Mouse (Mus musculus) adipocyte (in vitro differentiated cells): Measurements from ENCODE around the gene Mob3a.

Experiments used
- DNase-seq: peaks from one replicate; pipeline ENCODE4 v3.0.0-alpha.2; 2016; ENCODE audit warnings: low spot score

Mob3a gene

DNA sequence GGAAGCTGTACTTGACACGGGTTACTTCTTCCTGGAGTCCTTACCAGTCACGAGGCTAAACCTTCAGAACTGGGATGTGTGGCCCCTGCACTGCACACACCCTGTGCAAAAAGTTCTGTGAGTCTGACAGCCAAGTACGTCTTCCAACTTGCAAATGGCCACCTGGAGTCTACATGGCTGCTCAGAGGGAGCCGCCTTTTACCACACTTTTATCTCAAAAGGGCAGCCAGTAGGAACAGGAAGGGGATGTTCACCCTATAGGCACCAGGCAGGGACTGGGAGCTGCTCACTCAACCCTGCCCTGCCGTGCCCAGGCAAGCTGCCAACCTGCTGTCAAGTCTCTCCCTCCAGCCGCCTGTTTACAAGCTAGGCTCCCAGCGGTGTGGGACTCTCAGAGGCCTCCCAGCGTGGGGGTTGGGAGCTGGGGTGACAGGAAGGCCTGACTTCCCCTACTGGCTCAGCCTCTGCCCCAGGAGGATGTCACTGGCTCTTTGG lies 23.8 kb downstream of the Mob3a start, which contains the start of gene Mknk2:
Gene Mknk2, minus strand, starts transcription at position 171 of the 495 bp plus-strand sequence.
- peak; percentile 99 for DNase-seq

DNA sequence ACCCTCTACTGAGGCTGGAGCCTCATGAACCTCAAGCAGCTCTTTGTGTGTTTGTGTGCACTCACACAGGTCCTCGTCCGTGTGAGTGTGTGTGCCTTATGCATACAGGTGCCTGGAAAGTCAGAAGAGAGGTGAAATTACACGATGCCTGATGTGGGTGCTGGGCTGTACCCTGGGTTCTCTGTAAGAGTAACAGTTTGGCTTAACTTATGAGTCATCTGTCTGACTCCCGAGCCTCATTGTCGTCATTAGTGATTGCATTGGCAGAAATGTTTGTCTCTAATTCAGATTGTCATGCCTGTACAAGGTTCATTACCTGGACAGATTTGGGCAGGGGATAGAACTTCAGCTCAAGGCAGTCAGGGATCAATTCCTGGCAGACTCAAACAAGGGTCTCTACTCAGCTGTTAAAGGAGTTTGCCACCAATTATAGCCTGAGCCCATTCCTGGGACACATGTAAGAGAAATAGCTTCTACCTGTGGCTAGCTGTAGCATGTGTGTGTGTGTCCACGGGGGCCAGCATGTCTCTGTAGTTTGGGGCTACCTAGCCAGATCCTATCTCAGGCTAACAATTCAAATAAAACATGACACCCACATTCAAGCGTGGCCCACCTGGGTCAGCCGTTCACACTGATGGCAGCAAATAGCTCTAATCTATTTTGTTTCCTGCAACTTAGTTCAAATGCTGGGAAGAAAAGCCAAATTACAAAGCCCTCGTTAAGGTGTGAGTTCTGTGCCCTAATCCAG lies 24.5 kb downstream of the Mob3a start:
- peak; percentile 82 for DNase-seq

GRCm38 (mm10) chr10:80676198-80676928 lies 25.4 kb downstream of the Mob3a start:
- DNase-seq = peak; percentile 100

DNA sequence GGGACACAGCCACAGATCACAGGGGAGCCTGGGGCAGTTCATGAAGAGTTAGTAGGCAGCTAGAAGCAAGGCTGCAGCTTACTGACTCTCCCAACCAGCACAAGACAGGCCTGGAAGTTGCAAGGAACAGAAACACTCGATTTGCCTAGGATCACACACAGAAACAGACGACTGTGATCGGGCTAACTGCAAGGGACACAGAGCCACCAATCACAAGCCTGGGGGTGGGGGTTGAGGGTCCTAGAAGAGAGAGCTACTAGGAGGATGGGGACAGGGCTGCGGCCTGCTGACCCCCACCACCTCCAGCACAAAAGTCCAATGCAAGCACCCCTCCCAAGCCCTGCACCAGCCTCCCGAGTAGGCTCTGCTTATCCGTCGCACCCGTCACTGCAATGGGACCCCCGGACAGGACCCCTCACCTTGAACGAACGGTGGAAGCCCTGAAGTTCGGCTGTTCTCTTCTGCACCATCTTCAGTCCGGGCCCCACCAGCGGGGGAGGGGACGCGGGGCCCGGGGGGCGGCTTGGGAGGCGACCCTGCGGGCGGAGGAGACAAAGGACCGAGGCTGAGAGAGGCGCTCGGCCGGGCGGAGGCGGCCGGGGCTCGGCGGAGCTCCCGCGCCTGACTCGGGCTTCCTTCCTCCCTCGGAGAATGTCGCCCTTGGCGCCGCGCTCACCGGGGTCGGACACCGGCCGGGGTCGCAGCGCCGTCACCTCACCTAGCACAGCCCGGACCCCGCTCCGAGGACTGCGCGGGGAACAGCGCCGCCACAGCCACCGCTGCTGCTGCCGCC lies 26.2 kb downstream of the Mob3a start:
- DNase-seq = peak; percentile 53

DNA sequence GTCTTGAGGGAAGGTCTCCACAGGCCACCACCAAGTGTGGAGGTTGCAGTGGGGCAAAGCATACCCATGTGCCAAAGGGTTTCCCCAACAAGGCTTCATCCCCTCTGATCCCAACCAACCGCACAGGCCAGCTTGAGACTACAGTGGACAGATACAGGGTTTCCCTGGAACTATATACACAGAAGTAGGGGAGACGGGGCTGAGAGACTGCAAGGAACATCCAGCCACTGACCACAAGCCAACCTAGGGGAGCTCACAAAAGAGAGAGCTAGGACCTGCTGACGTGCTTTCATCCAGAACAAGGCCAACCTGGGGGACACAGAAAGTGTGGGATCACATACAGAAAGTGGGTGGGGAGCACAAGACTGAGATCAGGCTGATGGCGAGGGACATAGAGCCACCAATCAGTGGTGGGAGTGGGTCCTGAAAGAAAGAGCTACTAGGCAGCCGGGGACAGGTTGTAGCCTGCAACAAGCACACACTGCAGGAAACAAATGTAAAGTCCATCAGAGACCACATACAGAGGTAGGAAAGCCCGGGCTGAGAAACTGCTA lies 26.8 kb downstream of the Mob3a start:
- DNase-seq = peak; percentile 55

DNA sequence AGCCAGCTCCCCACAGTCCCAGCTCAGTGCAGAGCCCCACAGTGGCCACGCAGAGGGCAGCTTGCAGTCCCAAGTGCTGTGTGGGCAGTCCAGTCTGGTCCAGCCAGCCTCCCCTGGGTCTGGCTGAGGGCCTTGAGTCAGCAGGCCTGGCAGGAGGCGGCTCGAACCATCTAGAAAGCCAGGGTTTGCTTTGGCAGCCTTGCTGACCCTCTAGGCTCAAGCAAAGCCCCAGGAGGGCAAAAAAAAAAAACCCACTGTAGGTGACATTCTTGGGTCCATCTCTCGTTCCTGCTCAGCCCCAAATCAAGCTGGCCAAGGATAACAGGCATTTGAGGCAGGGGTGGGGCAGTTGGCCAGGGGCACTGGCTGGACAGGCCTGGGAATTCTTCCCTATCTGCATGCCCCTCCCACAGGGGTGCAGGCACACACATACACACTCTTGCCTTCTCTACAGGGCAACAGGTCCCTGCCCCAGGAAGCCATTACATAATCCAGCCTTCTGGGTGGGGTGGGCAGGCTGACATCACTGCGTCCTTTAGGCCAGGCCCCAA lies 27.5 kb downstream of the Mob3a start:
- DNase-seq = peak; percentile 84

GRCm38 (mm10) chr10:80673690-80674089 lies 28.1 kb downstream of the Mob3a start:
- no peak for DNase-seq

- peak; percentile 48 for DNase-seq
These were observed 29.7 kb downstream of the Mob3a start for GRCm38 (mm10) chr10:80671936-80672690.

DNA sequence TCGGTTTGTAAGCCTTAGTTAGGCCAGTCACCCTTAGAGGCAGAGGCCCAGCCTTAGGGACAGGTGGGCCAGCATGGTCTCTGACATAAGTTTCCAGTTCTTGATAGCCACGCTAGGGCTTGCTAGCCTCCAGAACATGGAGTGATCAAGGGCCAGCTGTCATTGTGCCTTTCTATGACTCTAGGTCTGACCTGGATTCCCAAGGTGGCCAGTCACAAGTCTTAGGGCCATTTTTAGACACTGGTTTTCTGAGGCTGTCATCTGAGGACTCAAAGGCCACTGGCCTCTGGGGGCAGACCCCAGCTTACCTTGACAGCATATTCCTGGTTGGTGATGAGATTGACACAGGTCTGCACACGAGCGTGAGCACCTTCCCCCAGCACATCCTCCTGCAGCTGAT lies 30.5 kb downstream of the Mob3a start:
- peak; percentile 21 for DNase-seq

DNA sequence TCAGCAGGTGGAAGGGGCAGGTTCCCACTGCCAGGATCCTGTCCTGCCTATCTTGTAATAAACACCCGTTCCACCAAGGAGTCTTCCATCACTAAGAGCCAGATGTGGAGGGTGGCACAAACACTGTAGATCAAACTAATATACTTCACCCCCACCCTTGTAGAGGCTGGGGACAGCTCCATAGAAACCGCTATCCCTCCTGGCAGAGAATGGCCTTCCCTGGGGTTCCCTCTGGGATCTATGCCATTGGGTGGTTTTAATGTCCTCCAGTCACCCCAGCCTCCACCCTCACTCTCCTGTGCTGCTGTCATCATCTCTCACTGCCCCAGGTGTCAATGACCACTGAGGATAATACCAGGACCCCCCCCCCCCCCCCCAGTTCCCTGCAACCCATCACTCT lies 31.2 kb downstream of the Mob3a start:
- peak; percentile 62 for DNase-seq

DNA sequence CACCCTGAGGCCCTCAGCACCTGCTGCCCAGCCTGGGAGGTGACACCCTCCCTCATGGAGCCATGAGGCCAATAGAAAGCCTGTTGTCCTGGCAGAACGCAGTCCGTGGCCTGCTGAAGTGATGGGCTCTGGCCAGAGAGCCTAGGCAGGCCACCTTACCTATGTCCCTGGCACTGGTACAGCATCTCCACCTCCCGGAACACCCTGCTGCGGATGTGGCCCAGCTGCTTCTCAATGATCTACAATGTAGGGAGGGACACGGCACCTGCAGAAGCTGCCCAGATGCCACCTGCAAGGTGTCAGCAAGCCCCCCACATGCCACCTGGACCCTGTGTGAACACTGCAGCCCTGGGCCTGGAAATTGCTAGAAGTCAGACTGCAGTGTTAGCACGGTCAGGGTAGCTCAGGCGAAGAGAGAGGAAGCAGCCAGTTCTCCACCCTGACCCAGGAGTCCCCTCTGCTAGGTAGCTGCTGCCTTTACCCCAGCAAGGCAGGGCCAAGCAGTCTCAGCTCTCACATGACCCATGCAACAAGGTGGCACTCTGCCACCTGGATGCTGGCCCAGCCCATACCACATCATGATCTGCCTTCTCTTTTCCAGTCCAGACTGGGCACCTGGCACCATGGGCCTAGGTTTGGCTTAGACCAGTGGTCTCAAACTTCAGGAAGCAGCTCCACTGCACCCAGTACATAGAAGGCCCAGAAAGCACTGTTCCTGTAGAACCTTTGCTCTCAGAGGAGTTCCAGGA lies 31.9 kb downstream of the Mob3a start:
- peak; percentile 93 for DNase-seq

GRCm38 (mm10) chr10:80669018-80669417 lies 32.8 kb downstream of the Mob3a start:
- DNase-seq = no peak

DNA sequence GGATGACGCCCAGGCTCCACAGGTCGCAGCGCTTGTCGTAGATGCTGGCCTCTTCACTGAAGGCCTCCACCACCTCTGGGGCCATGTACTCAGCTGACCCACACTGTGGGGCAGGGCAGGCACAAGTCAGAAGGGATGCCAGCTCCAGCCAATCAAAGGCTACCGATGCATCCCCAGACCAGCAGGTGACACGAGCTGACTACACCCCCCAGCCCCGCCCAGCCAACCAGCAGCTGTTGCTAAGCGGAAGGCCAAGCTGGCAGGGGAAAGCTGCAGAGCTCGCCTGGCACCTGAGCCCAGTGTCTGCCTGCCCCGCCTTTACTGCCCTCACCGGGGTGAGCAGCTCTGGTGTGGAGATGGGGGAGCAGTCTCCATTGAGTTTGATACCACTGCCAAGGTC lies 33.2 kb downstream of the Mob3a start:
- DNase-seq = no peak

DNA sequence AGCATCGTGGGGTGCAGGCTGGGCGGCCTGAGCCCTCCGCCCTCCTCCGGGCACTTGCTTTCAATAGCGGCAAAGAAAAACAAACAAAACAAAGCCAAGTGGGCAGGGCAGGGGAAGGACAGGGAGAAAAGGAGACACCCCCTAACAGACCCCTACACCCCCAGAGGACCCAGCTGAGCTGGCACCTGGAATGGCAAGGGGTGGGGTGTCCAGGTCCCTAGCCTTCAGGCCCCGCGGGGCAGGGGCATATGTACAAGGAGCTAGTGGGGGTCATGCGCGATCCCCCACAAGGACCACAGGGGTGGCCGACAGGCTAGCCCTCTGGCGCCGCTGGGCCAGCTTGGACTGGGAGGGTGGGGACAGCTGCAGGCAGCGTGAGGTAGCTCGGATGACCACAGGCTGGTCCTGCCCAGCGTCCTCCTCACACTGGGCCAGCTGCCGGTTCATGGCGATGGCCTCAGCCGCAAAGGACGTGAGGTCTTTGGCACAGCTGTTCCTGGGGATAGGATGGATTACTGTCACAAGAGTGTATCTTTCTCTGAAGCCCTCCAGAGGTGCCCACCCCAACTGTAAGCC lies 34.9 kb downstream of the Mob3a start:
- DNase-seq = no peak

- peak; percentile 25 for DNase-seq
These were observed 35.6 kb downstream of the Mob3a start for GRCm38 (mm10) chr10:80665981-80666733.

DNA sequence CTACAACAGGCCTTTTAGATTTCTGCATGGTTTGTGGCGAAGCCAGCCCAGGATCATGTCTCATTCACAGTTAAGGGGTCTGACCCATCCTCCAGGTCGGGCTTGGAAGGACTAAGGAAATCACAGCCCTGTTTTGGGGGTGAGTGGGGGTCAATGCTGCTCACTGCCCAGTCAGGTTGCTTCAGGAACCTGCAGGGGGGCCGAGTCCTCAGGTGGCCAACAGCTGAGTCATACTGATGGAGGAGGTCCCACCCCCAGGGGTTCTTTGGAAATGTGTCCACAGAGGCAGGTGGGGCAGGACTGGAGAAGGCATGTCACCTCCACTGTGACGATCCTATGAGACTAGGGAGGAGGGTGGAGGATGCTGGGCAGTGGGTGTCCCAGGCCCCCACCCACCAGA lies 36.3 kb downstream of the Mob3a start:
- DNase-seq = no peak

DNA sequence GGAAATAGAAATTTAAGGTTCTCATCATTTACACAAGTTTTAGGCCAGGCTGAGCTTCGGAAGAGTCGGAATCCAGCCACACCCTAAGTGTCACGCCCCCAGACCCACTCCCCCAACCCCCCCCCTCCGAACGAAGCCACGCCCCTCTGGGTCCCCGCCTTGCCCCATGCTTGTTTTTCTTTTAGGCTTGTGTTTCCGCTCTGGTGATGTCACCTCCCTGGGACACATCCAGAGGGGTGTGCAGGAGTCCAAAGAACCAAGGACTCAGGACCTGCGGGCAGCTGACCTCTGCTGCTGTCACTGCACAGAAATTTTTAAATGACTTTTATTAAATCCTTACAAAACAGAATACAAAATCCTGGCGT lies 36.8 kb downstream of the Mob3a start:
- peak; percentile 91 for DNase-seq

GRCm38 (mm10) chr10:80664197-80665015 lies 37.4 kb downstream of the Mob3a start:
- DNase-seq = peak; percentile 92
